Mouse (Mus musculus) stomach, embryonic 15.5 days (tissue): ENCODE measurements at regions not wholly inside any gene's neighbourhood (a gene's known extent, or its start where the extent isn't known, plus 50 kb on each side); places are given as distances from the start of the nearest gene placed in this dataset.

Source experiments
- ATAC-seq: fragments of 200-750 bp; cut with Nextera tagmentation; 2 replicates; pipeline ENCODE4 v1.8.0; 2017; ENCODE audit warnings: low read depth, moderate number of reproducible peaks, moderate TSS enrichment; ENCODE audit not compliant: insufficient read depth, low FRiP score
- H3K27ac ChIP-seq: fragments of 300-500 bp; sonication (generic); 2 replicates; pipeline ENCODE4 v1.5.1; 2015; ENCODE audit warnings: mild to moderate bottlenecking, inconsistent platforms
- H3K27me3 ChIP-seq: fragments of 300-500 bp; sonication (generic); replicated peaks from 2 replicates; pipeline ENCODE4 v1.6.1; 2015; ENCODE audit warnings: inconsistent platforms
- H3K36me3 ChIP-seq: fragments of 300-500 bp; sonication (generic); 2 replicates; pipeline ENCODE4 v1.6.1; 2015; ENCODE audit warnings: inconsistent platforms
- H3K4me1 ChIP-seq: fragments of 300-500 bp; sonication (generic); 2 replicates; pipeline ENCODE4 v1.6.1; 2015; ENCODE audit warnings: inconsistent platforms
- H3K4me2 ChIP-seq: fragments of 300-500 bp; sonication (generic); 2 replicates; pipeline ENCODE4 v1.6.1; 2015; ENCODE audit warnings: mild to moderate bottlenecking, inconsistent platforms
- H3K4me3 ChIP-seq: fragments of 300-500 bp; sonication (generic); replicated peaks from 2 replicates; pipeline ENCODE4 v1.5.1; 2015; ENCODE audit warnings: inconsistent platforms
- H3K9ac ChIP-seq: fragments of 300-500 bp; sonication (generic); 2 replicates; pipeline ENCODE4 v1.6.1; 2015; ENCODE audit warnings: inconsistent platforms
- H3K9me3 ChIP-seq: fragments of 300-500 bp; sonication (generic); 2 replicates; pipeline ENCODE4 v1.6.1; 2016; ENCODE audit warnings: inconsistent platforms
- WGBS: fragments of 180-500 bp; shearing (Covaris S2); methylation state at CpG from one replicate; pipeline ENCODE4 v1.1.7; 2015; 5-methylcytosine and 5-hydroxymethylcytosine counted together

DNA sequence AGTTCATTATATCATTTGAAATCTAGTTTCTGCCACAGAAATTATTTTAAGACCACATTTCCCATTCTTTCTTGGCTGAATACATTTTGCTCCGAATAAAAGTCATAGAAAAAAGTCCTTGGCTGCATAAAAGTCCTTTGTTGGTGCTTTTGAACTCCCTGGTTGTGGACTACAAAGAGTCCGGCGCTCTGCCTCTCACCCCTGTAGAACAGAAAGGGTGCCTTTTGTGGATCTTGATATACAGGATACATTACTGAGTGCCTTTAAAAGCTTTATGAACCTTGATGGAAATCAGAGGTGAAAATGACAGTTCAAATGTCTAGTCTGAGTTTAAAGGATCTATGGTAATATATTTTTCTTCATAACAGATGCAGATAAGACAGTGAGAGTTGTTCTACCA lies 355.5 kb downstream of the Anxa1 start:
- Histone ChIP-seq H3K4me2 (no peak overlapping the region), H3K9ac (no peak overlapping the region), H3K9me3 (no peaks in the 10 kb centered on the region), H3K4me1 (no peaks in the 10 kb centered on the region), H3K27ac (no peak overlapping the region), H3K4me3 (no peak overlapping the region), H3K36me3 (no peaks in the 10 kb centered on the region), H3K27me3 (no peaks in the 10 kb centered on the region)
- 77% methylated on average over 3 of the region's 3 CpGs for WGBS
- no peak for ATAC-seq

DNA sequence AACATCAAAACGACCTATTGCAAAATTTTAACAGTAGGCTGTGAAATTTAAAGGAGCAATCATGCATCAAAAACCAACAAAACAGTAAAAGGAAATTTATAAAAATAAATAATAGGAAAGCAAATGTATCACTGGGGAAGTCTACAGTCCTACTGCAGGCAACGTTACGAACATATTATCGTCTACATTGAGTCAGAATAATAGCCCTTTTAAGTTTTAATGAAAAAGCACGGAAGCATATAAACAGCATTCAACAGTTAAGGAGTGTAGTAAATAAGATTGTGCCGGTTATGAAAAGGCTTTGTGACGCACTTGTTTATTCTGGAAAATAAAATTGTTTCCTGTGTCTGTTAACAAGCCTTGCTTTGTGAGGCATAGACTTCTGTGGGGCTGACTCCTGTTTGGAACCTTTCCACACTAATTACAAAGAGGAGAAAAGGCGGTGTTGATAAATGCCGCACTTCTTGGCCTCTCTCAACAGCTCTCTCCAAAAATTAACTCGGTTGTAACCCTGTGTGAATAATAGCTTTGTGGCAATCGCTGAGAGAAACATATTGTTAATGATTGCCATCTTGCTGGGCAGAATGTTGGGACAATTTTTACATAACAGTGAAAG lies 363.0 kb downstream of the Anxa1 start:
- no peaks in the 10 kb centered on the region for H3K4me1 ChIP-seq
- 71% methylated on average over 11 of the region's 11 CpGs for WGBS
- H3K27me3 ChIP-seq = no peaks in the 10 kb centered on the region
- no peak overlapping the region for H3K9ac ChIP-seq
- H3K9me3 ChIP-seq = no peaks in the 10 kb centered on the region
- H3K36me3 ChIP-seq = no peaks in the 10 kb centered on the region
- H3K27ac ChIP-seq = no peak overlapping the region
- no peak overlapping the region for H3K4me3 ChIP-seq
- no peak for ATAC-seq
- no peak overlapping the region for H3K4me2 ChIP-seq

DNA sequence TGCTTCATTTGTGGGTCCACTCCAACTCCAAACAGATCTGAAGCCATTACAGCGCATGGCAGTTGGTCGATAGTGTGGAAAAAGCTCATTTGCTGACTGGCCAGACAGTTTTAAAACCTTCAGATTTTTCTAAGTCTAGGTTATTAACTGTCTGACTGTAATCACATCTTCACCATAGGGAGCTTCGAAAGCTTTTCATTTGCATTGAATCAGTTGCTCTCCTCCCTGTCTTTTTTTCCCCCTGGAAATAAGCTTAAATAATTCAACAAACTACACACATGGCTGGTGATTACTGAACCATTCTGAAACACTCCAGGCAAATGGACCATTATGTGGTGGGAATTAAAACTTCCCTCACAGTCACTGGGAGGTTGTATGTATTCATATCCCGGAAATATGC lies 376.6 kb downstream of the Anxa1 start:
- WGBS = 87% methylated on average over 4 of the region's 4 CpGs
- Histone ChIP-seq H3K27ac (no peak overlapping the region), H3K27me3 (no peaks in the 10 kb centered on the region), H3K4me1 (no peaks in the 10 kb centered on the region), H3K36me3 (no peaks in the 10 kb centered on the region), H3K9me3 (no peaks in the 10 kb centered on the region), H3K4me2 (no peak overlapping the region), H3K4me3 (no peak overlapping the region), H3K9ac (no peak overlapping the region)
- no peak for ATAC-seq

DNA sequence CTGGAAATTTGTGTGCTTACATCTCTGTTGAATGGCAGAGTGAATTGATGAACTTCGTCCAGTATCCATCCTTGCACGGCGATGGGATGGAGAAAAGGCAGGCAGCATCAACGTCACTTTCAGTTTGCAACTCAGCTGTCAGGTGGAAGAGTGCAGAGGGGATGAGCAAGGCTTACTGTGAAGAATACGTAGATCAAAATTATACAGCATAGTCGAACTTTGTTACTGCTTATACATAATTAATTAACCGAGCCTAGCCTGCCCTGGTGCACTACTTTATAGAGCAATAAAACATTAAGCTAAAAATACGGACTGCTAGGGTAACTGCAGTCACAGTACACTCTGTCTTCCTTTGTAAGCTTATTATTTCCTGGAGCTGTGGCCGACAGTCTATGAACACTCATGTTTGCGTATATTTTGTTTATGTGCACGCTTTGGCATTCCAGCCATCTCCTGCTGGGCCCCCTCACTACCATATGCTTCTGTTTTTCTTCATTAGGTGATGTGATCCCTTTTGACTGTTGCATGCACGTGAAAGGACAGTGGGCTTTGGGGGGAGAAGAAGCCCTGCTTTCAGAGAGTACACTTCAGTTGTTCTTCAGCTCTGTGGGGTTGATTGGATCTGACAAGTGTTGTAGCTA lies 380.8 kb downstream of the Anxa1 start:
- no peak for ATAC-seq

DNA sequence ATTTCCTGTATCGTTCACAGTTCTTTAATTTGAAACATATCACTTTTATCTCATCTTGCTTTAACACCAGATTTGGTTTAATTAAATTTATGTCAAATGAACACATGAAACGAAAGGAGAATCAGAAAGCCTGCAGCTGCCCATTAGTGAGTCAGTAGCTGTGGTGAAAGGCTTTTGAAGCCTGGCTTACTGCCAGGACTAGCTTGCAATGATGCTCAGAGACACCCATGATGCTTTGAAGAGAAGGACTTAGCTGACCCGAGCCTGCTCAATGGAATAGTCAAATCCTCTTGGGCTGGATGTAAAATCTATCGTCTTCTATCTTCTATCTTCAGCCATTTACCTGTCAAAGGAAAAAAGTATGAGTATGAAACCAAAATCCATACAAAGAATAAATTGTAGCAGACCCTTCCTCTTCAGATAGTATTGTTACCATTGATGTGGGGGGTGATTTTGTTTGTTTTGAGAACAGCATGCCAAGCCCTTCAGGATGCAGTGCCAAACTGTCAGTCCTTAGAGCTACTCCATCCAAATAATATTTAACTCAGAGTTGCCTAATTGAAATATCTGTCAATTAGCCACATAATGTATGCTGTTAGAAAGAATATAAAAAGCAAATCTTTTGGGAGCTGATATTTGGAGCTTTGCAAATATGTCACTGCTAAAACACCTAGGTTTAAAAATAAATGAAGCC lies 384.7 kb downstream of the Anxa1 start:
- Histone ChIP-seq H3K27me3 (no peaks in the 10 kb centered on the region), H3K9me3 (no peaks in the 10 kb centered on the region), H3K9ac (no peak overlapping the region), H3K36me3 (no peaks in the 10 kb centered on the region), H3K4me1 (no peaks in the 10 kb centered on the region), H3K4me2 (no peak overlapping the region), H3K27ac (no peak overlapping the region), H3K4me3 (no peak overlapping the region)
- no peak for ATAC-seq
- WGBS = 58% methylated on average over 4 of the region's 4 CpGs

More for the DNA sequence above, 380.8 kb downstream of the Anxa1 start:
- no peaks in the 10 kb centered on the region for H3K9me3 ChIP-seq
- 67% methylated on average over 12 of the region's 12 CpGs for WGBS
- H3K27ac ChIP-seq = no peak overlapping the region
- no peaks in the 10 kb centered on the region for H3K4me1 ChIP-seq
- H3K36me3 ChIP-seq = no peaks in the 10 kb centered on the region
- H3K4me2 ChIP-seq = no peak overlapping the region
- no peaks in the 10 kb centered on the region for H3K27me3 ChIP-seq
- H3K9ac ChIP-seq = no peak overlapping the region
- no peak overlapping the region for H3K4me3 ChIP-seq

DNA sequence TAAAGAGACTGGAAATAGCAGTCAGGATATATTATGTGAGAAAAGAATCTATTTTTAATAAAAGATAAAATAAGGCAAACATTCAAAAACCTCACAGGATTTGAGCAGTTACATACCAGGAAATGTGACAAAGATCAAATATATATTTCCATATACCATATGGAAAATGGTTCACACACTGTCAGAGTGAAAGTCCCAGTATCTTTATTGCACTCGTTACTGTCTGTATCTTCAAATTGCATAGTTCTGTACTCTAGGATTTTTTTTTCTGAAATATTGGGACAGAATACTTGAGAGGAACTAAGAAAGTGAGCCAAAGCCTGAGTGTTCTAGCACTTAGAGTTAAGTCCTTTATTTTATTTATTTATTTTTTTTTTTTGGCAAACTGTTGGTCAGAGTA lies 403.5 kb downstream of the Anxa1 start:
- Histone ChIP-seq H3K4me3 (no peak overlapping the region), H3K9ac (no peak overlapping the region), H3K27me3 (no peaks in the 10 kb centered on the region), H3K4me1 (no peaks in the 10 kb centered on the region), H3K4me2 (no peak overlapping the region), H3K9me3 (no peaks in the 10 kb centered on the region), H3K27ac (no peak overlapping the region), H3K36me3 (no peaks in the 10 kb centered on the region)
- ATAC-seq = no peak
- 79% methylated on average over 1 of the region's 1 CpGs for WGBS

DNA sequence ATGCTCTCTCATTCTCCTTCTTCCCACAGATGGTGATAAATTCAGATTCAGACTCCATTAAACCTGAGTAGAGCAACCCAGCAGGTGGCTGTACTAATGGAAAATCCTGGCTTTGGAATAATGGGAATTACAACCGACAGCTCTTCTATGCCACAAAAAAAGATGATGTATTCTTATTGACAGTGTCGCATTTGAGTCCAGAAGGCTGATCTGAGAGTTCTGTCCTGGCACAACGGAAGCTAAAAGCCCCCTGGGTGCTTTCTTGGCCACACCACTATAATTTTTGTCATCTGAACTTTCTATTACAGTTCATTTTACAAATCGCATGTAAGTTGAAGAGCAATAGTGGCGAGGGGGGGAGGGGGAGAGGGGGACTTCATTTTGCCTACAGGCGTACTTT lies 411.9 kb downstream of the Anxa1 start:
- Histone ChIP-seq H3K9ac (no peak overlapping the region), H3K36me3 (no peaks in the 10 kb centered on the region), H3K4me3 (no peak overlapping the region), H3K9me3 (no peaks in the 10 kb centered on the region), H3K27ac (no peak overlapping the region), H3K4me1 (no peaks in the 10 kb centered on the region), H3K4me2 (no peak overlapping the region), H3K27me3 (no peaks in the 10 kb centered on the region)
- WGBS = 80% methylated on average over 6 of the region's 6 CpGs
- ATAC-seq = no peak

DNA sequence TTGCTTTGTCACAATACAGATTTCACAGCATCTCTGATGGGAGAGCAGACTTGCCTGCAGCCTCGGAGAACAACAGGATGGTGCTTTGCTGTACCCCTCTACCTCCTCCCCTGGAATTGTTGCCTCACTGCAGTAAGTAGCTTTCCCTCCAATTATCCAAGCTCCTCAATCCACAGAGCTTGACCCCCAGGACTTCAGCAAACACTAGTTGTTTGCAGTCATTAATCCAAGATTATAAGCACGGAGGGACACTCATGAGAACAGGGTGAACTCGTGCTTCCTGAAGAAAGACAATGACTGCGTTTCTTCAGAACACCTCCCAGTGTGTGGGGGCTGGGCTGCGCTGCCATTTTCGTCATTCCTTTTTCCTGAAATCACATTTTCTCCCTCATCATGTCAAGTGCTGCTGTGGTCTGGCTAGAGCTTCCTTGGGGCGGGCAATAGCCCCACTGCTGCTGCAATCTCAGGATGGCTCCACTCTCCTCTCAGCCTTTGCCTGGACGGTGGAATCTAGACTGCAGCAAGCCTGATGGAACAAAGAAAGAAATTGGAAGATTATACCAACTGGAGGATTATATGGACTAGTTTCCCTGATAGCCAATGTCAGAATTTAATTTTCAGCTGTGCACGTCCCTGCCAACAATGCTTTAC lies 413.0 kb downstream of the Anxa1 start:
- Histone ChIP-seq H3K4me3 (no peak overlapping the region), H3K9ac (no peak overlapping the region), H3K27ac (no peak overlapping the region), H3K4me1 (no peaks in the 10 kb centered on the region), H3K36me3 (no peaks in the 10 kb centered on the region), H3K27me3 (no peaks in the 10 kb centered on the region), H3K9me3 (no peaks in the 10 kb centered on the region), H3K4me2 (no peak overlapping the region)
- 41% methylated on average over 9 of the region's 9 CpGs for WGBS
- no peak for ATAC-seq

DNA sequence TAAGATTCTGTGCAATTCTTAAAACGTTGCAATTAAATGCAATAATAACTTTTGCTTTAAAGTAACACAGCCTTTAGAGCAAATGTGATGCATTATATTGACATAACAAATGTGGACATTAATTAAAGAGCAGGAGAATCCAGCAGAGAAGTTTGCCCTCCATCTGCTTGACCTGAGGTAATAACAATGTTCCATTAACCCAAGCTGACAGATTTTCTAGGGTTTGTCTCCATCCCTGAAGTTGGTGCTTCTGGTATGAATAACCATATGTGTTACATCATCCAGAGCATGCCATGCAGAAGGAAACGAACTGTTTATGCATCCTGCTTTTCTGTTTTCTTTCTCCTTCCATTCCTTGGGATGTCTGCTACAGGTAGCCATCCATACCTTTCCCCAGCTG lies 414.0 kb downstream of the Anxa1 start:
- Histone ChIP-seq H3K9me3 (no peaks in the 10 kb centered on the region), H3K27ac (no peak overlapping the region), H3K36me3 (no peaks in the 10 kb centered on the region), H3K4me2 (no peak overlapping the region), H3K9ac (no peak overlapping the region), H3K27me3 (no peaks in the 10 kb centered on the region), H3K4me3 (no peak overlapping the region), H3K4me1 (no peaks in the 10 kb centered on the region)
- no peak for ATAC-seq
- WGBS = 36% methylated on average over 2 of the region's 2 CpGs

DNA sequence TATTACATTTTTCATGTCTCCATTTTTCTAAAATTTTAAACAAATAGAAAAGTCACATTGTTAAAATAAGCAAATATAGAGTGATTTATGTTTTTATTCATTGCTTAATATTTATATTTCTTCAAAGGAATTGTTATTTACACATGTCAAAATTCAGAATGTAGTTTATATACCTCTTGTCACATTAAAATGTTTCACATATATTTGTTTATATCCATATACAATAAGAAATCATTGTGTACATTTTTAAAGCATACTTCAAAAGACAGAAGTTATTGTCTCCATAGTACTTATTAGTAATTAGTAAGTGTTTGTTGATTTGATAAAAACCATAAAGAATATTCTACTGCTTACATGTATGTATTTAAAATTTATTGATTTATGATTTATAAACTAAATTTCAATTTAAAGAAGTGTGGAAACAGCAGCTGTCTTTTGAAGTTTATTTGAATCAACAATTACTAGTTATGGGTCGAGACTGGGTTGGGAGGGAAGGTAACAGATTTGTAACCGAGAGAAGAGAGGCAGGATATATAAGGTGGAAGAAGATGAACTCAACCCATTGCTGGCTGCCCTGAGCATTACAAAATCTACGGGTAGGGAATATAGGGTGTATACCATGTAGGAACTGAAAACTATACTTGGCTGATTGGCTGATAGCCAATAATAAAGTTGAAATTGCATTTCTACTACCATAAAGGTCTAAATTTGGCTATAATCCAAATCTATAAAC lies 420.8 kb downstream of the Anxa1 start:
- ATAC-seq = no peak
- WGBS = 63% methylated on average over 3 of the region's 3 CpGs
- Histone ChIP-seq H3K27me3 (no peaks in the 10 kb centered on the region), H3K4me1 (no peaks in the 10 kb centered on the region), H3K27ac (no peak overlapping the region), H3K9me3 (no peaks in the 10 kb centered on the region), H3K4me2 (no peak overlapping the region), H3K36me3 (no peaks in the 10 kb centered on the region), H3K9ac (no peak overlapping the region), H3K4me3 (no peak overlapping the region)

DNA sequence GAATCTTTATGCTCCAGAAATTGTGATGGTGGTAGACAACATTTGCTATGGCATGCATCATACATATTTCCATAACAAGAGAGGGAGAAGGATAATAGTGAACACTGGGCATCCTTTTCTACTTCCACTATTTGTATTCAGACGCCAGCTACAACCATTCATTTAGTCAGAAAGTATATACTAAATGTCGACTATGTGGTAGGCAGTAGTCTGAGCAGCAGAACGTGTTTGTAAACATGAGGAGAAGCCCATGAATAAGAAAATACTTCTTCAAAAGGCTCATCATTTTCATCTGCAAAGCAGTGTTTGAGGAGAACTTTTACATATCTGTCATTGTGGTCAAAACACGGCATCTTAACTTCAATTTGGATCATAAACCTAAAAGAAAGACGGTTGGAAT lies 421.4 kb downstream of the Anxa1 start:
- Histone ChIP-seq H3K9ac (no peak overlapping the region), H3K27ac (no peak overlapping the region), H3K4me3 (no peak overlapping the region), H3K27me3 (no peaks in the 10 kb centered on the region), H3K4me1 (no peaks in the 10 kb centered on the region), H3K9me3 (no peaks in the 10 kb centered on the region), H3K36me3 (no peaks in the 10 kb centered on the region), H3K4me2 (no peak overlapping the region)
- WGBS = 54% methylated on average over 5 of the region's 5 CpGs
- ATAC-seq = no peak

DNA sequence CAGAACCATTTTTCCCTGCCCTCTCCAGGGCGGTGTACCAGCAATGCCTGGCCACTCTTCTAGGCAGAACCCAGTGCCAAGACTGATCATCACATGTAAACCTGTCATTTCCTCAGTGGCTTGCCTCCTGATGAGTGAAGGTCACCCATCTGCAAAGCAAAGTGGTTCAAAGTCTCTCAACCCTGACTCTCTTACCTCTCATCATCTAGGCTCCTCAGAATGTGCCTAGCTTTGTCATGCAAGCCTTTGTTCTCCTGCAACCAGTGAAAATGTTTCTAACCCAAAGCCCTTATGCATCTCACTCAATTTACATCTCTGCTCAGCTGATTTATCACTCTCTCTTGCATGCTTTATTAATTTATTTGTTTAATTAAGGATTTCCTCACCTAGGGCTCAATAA lies 445.5 kb downstream of the Anxa1 start:
- no peaks in the 10 kb centered on the region for H3K27me3 ChIP-seq
- no peak overlapping the region for H3K4me2 ChIP-seq
- no peaks in the 10 kb centered on the region for H3K36me3 ChIP-seq
- no peak overlapping the region for H3K9ac ChIP-seq
- H3K4me1 ChIP-seq = no peaks in the 10 kb centered on the region
- ATAC-seq = no peak
- 68% methylated on average over 1 of the region's 1 CpGs for WGBS
- H3K9me3 ChIP-seq = no peaks in the 10 kb centered on the region
- H3K27ac ChIP-seq = no peak overlapping the region
- no peak overlapping the region for H3K4me3 ChIP-seq
